Mouse (Mus musculus): ENCODE measurements around the gene Tmem247. TPM values are rescaled to one million over a fixed set of nuclear protein-coding genes. Genes with fewer than 3 reads are reported as not detected.

Tmem247 gene
- not detected in 2 replicates for polyA plus RNA-seq (2012)

GRCm38 (mm10) chr17:86917048-86917447 is at the start of gene Tmem247:
Tmem247 (plus strand) TSS chr17:86917348.

GRCm38 (mm10) chr17:86947840-86948796 is 31.0 kb downstream of the Tmem247 start, which contains the start of gene Atp6v1e2:
Atp6v1e2 (minus strand) TSS chr17:86947897.

GRCm38 (mm10) chr17:86962894-86963585 is 45.9 kb downstream of the Tmem247 start, which contains the start of gene Rhoq:
Rhoq (plus strand) TSS chr17:86963082.

Other genes with a start within 250 kb of the Tmem247 start
- gene Epas1, start 163.6 kb upstream of the Tmem247 start, polyA plus RNA-seq (2012) = 0.19 and 0.23 TPM in 2 replicates
- gene Atp6v1e2, start 30.5 kb downstream of the Tmem247 start, polyA plus RNA-seq (2012) = not detected in 2 replicates
- 4.5 and 4.8 TPM in 2 replicates for gene Rhoq, start 45.7 kb downstream of the Tmem247 start, polyA plus RNA-seq (2012)
- gene Pigf, start 108.1 kb downstream of the Tmem247 start, polyA plus RNA-seq (2012) = 2.2 and 2.5 TPM in 2 replicates
- 1.6 and 3.8 TPM in 2 replicates for gene Cript, start 108.2 kb downstream of the Tmem247 start, polyA plus RNA-seq (2012)
- gene Socs5, start 190.3 kb downstream of the Tmem247 start, polyA plus RNA-seq (2012) = 4.9 and 7.0 TPM in 2 replicates